In the genomic region with DNA sequence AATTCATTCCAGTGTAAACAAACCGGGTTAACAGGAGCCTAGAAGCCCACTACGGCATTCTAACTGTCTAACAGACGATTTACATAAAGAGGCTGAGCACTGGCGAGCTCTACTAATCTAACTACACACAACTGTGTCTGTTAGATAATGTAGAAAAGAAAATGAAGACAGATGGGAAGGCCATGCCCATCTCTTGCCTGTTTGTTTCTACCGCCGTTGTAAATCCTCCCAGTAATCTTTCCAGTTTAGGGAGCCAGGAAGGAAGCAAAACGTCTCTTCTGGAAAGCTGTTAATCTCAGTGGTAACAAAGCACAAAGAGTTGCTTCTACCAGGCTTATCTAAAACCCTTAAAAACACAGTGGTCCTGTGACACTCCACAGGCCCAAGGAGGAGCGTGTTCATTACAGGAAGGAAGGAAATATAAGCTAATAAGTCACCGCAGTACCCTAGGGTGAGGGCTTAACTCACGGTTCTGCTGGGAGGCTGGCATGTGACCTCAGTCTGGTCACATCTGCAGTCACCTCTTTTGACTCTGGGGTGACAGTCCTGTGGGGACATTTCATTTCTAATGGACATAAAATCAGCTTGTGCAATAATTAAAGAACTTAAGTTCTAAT, we compare ENCODE assay signal across 12 mouse cellular contexts.
A peak's percentile ranks its signal among the peaks of the same experiment; 100 is the strongest.
DNase-seq lines count a peak whose midpoint lies in the region; ATAC-seq and TF ChIP-seq lines count a peak whose summit lies in the region.
"Had no signal": no experiment of that assay in that cellular context is flagged by ENCODE, and none has a peak within 500 bp of the region (broad histone marks: within the 10 kb centered on the region; RNA-seq: fewer than 3 reads in every experiment).

No protein-coding gene starts in this region.

- TF ChIP-seq POLR2A in lung, adult 2 months (IDR thresholded peaks at IDR 0.05; ENCODE audit: borderline replicate concordance, extremely low read depth, low read depth, low read length) = no peak
- TF ChIP-seq POLR2A in thymus, adult 2 months (IDR thresholded peaks at IDR 0.05; ENCODE audit: control insufficient read depth, extremely low read depth, insufficient read depth, low read length, poor library complexity) = no peak

- TF ChIP-seq CTCF in lung, embryonic 14.5 days (IDR thresholded peaks at IDR 0.05; ENCODE audit: low read depth) = no peak
- no peak for TF ChIP-seq CTCF in lung, adult 2 months (IDR thresholded peaks at IDR 0.05; ENCODE audit: insufficient read depth, low read length)
- TF ChIP-seq CTCF in thymus, adult 2 months (IDR thresholded peaks at IDR 0.05; ENCODE audit: borderline replicate concordance, control insufficient read depth, extremely low read depth, insufficient read depth, low read length, poor library complexity) = no peak

- no peaks in the 10 kb centered on the region for H3K9me3 ChIP-seq in heart, embryonic 11.5 days (replicated peaks; ENCODE audit: control insufficient read depth, low read length)
- H3K9me3 ChIP-seq in lung, embryonic 14.5 days (ENCODE audit: low read depth, low read length) = no peaks in the 10 kb centered on the region
- H3K9me3 ChIP-seq in liver, embryonic 16.5 days (replicated peaks; ENCODE audit: control insufficient read depth, low read length) = no peaks in the 10 kb centered on the region

- H3K4me1 ChIP-seq in heart, embryonic 11.5 days (ENCODE audit: control insufficient read depth, insufficient read depth, low read length) = no peaks in the 10 kb centered on the region
- no peaks in the 10 kb centered on the region for H3K4me1 ChIP-seq in lung, embryonic 14.5 days (ENCODE audit: insufficient read depth)
- H3K4me1 ChIP-seq in lung, adult 2 months (ENCODE audit: control insufficient read depth, insufficient read depth, low read length) = no peaks in the 10 kb centered on the region; the same call in 1 of the 2 replicates
- no peaks in the 10 kb centered on the region for H3K4me1 ChIP-seq in liver, embryonic 16.5 days (ENCODE audit: control insufficient read depth, low read depth, low read length)
- H3K4me1 ChIP-seq in thymus, adult 2 months (replicated peaks; ENCODE audit: control insufficient read depth, insufficient read depth, low read length) = no peaks in the 10 kb centered on the region

- peak overlapping the region; percentile 54 for H3K27ac ChIP-seq in heart, embryonic 11.5 days (ENCODE audit: low read depth, low read length)
- 0 out of 2 replicates have a peak overlapping the region, but pooled peaks have one; percentile 7 for H3K27ac ChIP-seq in lung, embryonic 14.5 days (ENCODE audit: low read depth)
- no peak overlapping the region for H3K27ac ChIP-seq in liver, embryonic 16.5 days (ENCODE audit: low read length)
- no peak overlapping the region for H3K27ac ChIP-seq in thymus, adult 2 months (ENCODE audit: control insufficient read depth, insufficient read depth, low read length)

- 18% methylated on average over 10 of the region's 10 CpGs for WGBS in heart, embryonic 11.5 days (ENCODE audit: insufficient replicate concordance)
- whole genome bisulfite sequencing in lung, embryonic 14.5 days = 15% methylated on average over 10 of the region's 10 CpGs
- 23% methylated on average over 10 of the region's 10 CpGs for whole genome bisulfite sequencing in lung, adult 2 months
- WGBS in liver, embryonic 16.5 days (ENCODE audit: insufficient replicate concordance) = 6% methylated on average over 10 of the region's 10 CpGs
- 41% methylated on average over 10 of the region's 10 CpGs for WGBS in thymus, adult 2 months

- no peak for DNase-seq in heart, postnatal 25 days (ENCODE audit: low spot score)
- peak; percentile 31 for DNase-seq in lung, embryonic 14.5 days
- no peak for DNase-seq in lung, adult 2 months
- DNase-seq in thymus, adult 2 months = no peak
- DNase-seq: adrenal gland, postnatal 25 days; cerebellum, adult 18-20 months; left cerebral cortex, postnatal 4 days had no signal

- no peak overlapping the region for H3K4me3 ChIP-seq in heart, embryonic 11.5 days (ENCODE audit: low read depth, low read length)
- H3K4me3 ChIP-seq in lung, embryonic 14.5 days (ENCODE audit: low read depth, low read length) = no peak overlapping the region
- H3K4me3 ChIP-seq in lung, adult 2 months (replicated peaks; ENCODE audit: extremely low read depth, low read depth, low read length) = no peak overlapping the region
- no peak overlapping the region for H3K4me3 ChIP-seq in liver, embryonic 16.5 days (ENCODE audit: low read depth, low read length)
- H3K4me3 ChIP-seq in thymus, adult 2 months (ENCODE audit: control insufficient read depth, insufficient read depth, low read length) = no peak overlapping the region

- no peaks in the 10 kb centered on the region for H3K36me3 ChIP-seq in heart, embryonic 11.5 days (ENCODE audit: control insufficient read depth, insufficient read depth, low read length)
- H3K36me3 ChIP-seq in lung, embryonic 14.5 days (ENCODE audit: insufficient read depth) = no peaks in the 10 kb centered on the region
- H3K36me3 ChIP-seq in liver, embryonic 16.5 days (ENCODE audit: control insufficient read depth, insufficient read depth) = no peaks in the 10 kb centered on the region
- no peaks in the 10 kb centered on the region for H3K36me3 ChIP-seq in thymus, adult 2 months (ENCODE audit: control insufficient read depth, insufficient read depth, low read length)

- no peaks in the 10 kb centered on the region for H3K27me3 ChIP-seq in heart, embryonic 11.5 days (ENCODE audit: control insufficient read depth, insufficient read depth, low read length)
- H3K27me3 ChIP-seq in lung, embryonic 14.5 days (ENCODE audit: insufficient read depth, low read length) = no peaks in the 10 kb centered on the region
- no peaks in the 10 kb centered on the region for H3K27me3 ChIP-seq in liver, embryonic 16.5 days (ENCODE audit: control insufficient read depth, insufficient read depth, low read depth, low read length)
- no peaks in the 10 kb centered on the region for H3K27me3 ChIP-seq in thymus, adult 2 months (ENCODE audit: control insufficient read depth, insufficient read depth, low read length)

- ATAC-seq in heart, embryonic 11.5 days (replicated peaks; ENCODE audit: insufficient number of reproducible peaks, low FRiP score, low TSS enrichment) = peak; percentile 72
- ATAC-seq in lung, embryonic 14.5 days (ENCODE audit: insufficient read depth) = peak; percentile 31; the same call in 1 of the 2 replicates
- peak; percentile 86 for ATAC-seq in common myeloid progenitor, adult 5-6 weeks (replicated peaks; ENCODE audit: low read depth, poor library complexity, severe bottlenecking)
- ATAC-seq in liver, embryonic 16.5 days (ENCODE audit: low read depth) = peak; percentile 68
- ATAC-seq in erythroid progenitor cell, adult 5-6 weeks (replicated peaks; ENCODE audit: low FRiP score, poor library complexity, severe bottlenecking) = no peak
- ATAC-seq: Patski had no signal

- intact Hi-C loops in heart, postnatal 25 days (cut with DNase I) = no loop called here

- H3K4me2 ChIP-seq in heart, embryonic 11.5 days = no peak overlapping the region
- no peak overlapping the region for H3K4me2 ChIP-seq in lung, embryonic 14.5 days
- no peak overlapping the region for H3K4me2 ChIP-seq in liver, embryonic 16.5 days (ENCODE audit: low read depth, low read length)

- no peak overlapping the region for H3K9ac ChIP-seq in heart, embryonic 11.5 days (ENCODE audit: low read depth, low read length)
- H3K9ac ChIP-seq in lung, embryonic 14.5 days = no peak overlapping the region
- no peak overlapping the region for H3K9ac ChIP-seq in liver, embryonic 16.5 days (ENCODE audit: low read depth, low read length)

Comparison
In these comparisons a context has a peak if more than half of its experiments do, and no peak if none do; other contexts are left out.
1. H3K27ac ChIP-seq: peak in heart, embryonic 11.5 days (single experiment) and lung, embryonic 14.5 days (single experiment); none in liver, embryonic 16.5 days (single experiment) and thymus, adult 2 months (single experiment).